Mouse (Mus musculus): ENCODE data around the gene Mup4. TPM values are rescaled to one million over a fixed set of nuclear protein-coding genes. Genes with fewer than 3 reads are reported as not detected.

The Mup4 gene
- polyA plus RNA-seq, 1 experiment from 2014 or later = not detected

Other genes with a start within 250 kb of the Mup4 start
- gene Inip, start 159.1 kb downstream of the Mup4 start, polyA plus RNA-seq (2014; fragmentation: Nextera tagmentation; extraction: Ambion mirVana) = 40.2 and 46.1 TPM in 2 replicates
- gene Snx30, start 154.9 kb downstream of the Mup4 start, polyA plus RNA-seq (2014; fragmentation: Nextera tagmentation; extraction: Ambion mirVana) = 6.3 and 6.6 TPM in 2 replicates
- 0.11 and 0.18 TPM in 2 replicates for gene Slc46a2, start 45.7 kb downstream of the Mup4 start, polyA plus RNA-seq (2014; fragmentation: Nextera tagmentation; extraction: Ambion mirVana)
- not detected in 2 replicates for gene Mup6, start 3.6 kb upstream of the Mup4 start, polyA plus RNA-seq (2014; fragmentation: Nextera tagmentation; extraction: Ambion mirVana)
- not detected in 2 replicates for gene Mup7, start 109.8 kb upstream of the Mup4 start, polyA plus RNA-seq (2014; fragmentation: Nextera tagmentation; extraction: Ambion mirVana)
- not detected in 2 replicates for gene Mup2, start 193.6 kb upstream of the Mup4 start, polyA plus RNA-seq (2014; fragmentation: Nextera tagmentation; extraction: Ambion mirVana)

Data from heart, embryonic 14.5 days (tissue).